Mouse (Mus musculus) liver, embryonic 14.5 days (tissue): ENCODE measurements at regions not wholly inside any gene's neighbourhood (a gene's known extent, or its start where the extent isn't known, plus 50 kb on each side); places are given as distances from the start of the nearest gene placed in this dataset.

Experiments used
- CTCF ChIP-seq: IDR thresholded peaks from 2 replicates; pipeline ENCODE4 v1.5.1; 2016; ENCODE audit warnings: antibody characterized with exemption, low read depth, control low read depth
- EP300 ChIP-seq: IDR thresholded peaks from 2 replicates; pipeline ENCODE4 v1.6.1; 2016; ENCODE audit warnings: antibody characterized with exemption, low read depth

DNA sequence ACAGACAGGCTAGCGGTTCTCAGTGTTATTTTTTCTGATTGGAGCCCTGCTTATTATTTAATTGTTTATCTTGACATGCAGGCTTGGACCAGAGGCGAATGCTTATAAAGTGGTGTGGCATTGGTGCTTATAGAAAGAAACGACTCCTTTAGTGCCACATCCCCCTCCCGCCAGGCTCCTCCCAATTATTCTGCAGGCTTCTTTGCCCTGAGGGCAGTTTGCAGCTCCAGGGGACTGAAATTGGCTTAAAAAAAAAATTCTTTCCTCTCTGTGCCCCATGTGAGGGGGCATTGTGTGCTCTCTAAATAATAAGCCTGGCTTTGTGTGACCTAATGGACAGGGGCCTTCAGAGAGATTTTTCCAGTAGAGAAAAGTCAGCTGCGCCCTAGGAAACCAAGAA is 409.1 kb upstream of the Smim15 start:
- TF ChIP-seq CTCF (no peak), EP300 (no peak)
